ENCODE assay signal across 9 mouse cellular contexts in genomic region chr3:86796716-86797115, GRCm38 (mm10).
DNase-seq lines count a peak whose midpoint lies in the region; ATAC-seq lines count a peak whose summit lies in the region.
"Had no signal": no experiment of that assay in that cellular context is flagged by ENCODE, and none has a peak within 500 bp of the region (broad histone marks: within the 10 kb centered on the region; RNA-seq: fewer than 3 reads in every experiment).

No protein-coding gene starts in this region.

- H3K4me1 ChIP-seq in forebrain, embryonic 14.5 days (ENCODE audit: control insufficient read depth, insufficient read depth, low read length) = no peaks in the 10 kb centered on the region
- no peaks in the 10 kb centered on the region for H3K4me1 ChIP-seq in forebrain, embryonic 15.5 days
- H3K4me1 ChIP-seq in embryonic facial prominence, embryonic 10.5 days = peaks cover 8% of the 10 kb centered on the region; the same call in 1 of the 2 replicates

- H3K4me3 ChIP-seq in forebrain, embryonic 14.5 days (ENCODE audit: low read depth, low read length) = no peak overlapping the region
- H3K4me3 ChIP-seq in forebrain, embryonic 15.5 days = no peak overlapping the region
- no peak overlapping the region for H3K4me3 ChIP-seq in embryonic facial prominence, embryonic 10.5 days
- H3K4me3 ChIP-seq: lung, embryonic 15.5 days had no signal

- DNase-seq in forebrain, embryonic 14.5 days (ENCODE audit: low spot score) = peak; percentile 34
- peak; percentile 6 for DNase-seq in lung, postnatal 14 days
- no peak for DNase-seq in lung, postnatal 25 days (ENCODE audit: low spot score)
- peak; percentile 53 for DNase-seq in embryonic facial prominence, embryonic 10.5 days (ENCODE audit: low spot score)
- peak; percentile 19 for DNase-seq in naive thymus-derived CD4-positive, alpha-beta T cell, adult 2 months (ENCODE audit: low read depth)
- DNase-seq in adrenal gland, postnatal 14 days = no peak
- DNase-seq in ovary, adult 18-20 months (ENCODE audit: low spot score) = no peak

- WGBS in forebrain, embryonic 14.5 days = 55% methylated on average over 6 of the region's 6 CpGs
- 48% methylated on average over 6 of the region's 6 CpGs for WGBS in forebrain, embryonic 15.5 days
- 34% methylated on average over 6 of the region's 6 CpGs for WGBS in embryonic facial prominence, embryonic 10.5 days

- no peak overlapping the region for H3K27ac ChIP-seq in forebrain, embryonic 14.5 days (ENCODE audit: low read depth, low read length)
- no peak overlapping the region for H3K27ac ChIP-seq in forebrain, embryonic 15.5 days (replicated peaks)
- H3K27ac ChIP-seq in embryonic facial prominence, embryonic 10.5 days (replicated peaks) = no peak overlapping the region
- H3K27ac ChIP-seq: lung, embryonic 15.5 days had no signal

- no peaks in the 10 kb centered on the region for H3K27me3 ChIP-seq in forebrain, embryonic 14.5 days (replicated peaks; ENCODE audit: control insufficient read depth, insufficient read depth, low read length)
- H3K27me3 ChIP-seq in forebrain, embryonic 15.5 days = no peaks in the 10 kb centered on the region
- H3K27me3 ChIP-seq in embryonic facial prominence, embryonic 10.5 days (replicated peaks; ENCODE audit: low read depth, poor library complexity, severe bottlenecking) = no peaks in the 10 kb centered on the region
- H3K27me3 ChIP-seq: lung, embryonic 15.5 days had no signal

- no peak overlapping the region for H3K9ac ChIP-seq in forebrain, embryonic 14.5 days (ENCODE audit: low read length)
- no peak overlapping the region for H3K9ac ChIP-seq in forebrain, embryonic 15.5 days (replicated peaks)
- H3K9ac ChIP-seq: lung, embryonic 15.5 days had no signal

- ATAC-seq in forebrain, embryonic 14.5 days = no peak
- ATAC-seq in forebrain, embryonic 15.5 days (replicated peaks) = no peak

- peaks cover 70% of the 10 kb centered on the region for H3K36me3 ChIP-seq in forebrain, embryonic 14.5 days (ENCODE audit: control insufficient read depth, insufficient read depth, low read length)
- peaks cover 51% of the 10 kb centered on the region for H3K36me3 ChIP-seq in forebrain, embryonic 15.5 days
- peaks cover 27% of the 10 kb centered on the region; the same call in 1 of the 2 replicates for H3K36me3 ChIP-seq in embryonic facial prominence, embryonic 10.5 days (replicated peaks)
- H3K36me3 ChIP-seq: lung, embryonic 15.5 days had no signal

- H3K9me3 ChIP-seq in forebrain, embryonic 14.5 days (replicated peaks; ENCODE audit: control insufficient read depth, low read length) = no peaks in the 10 kb centered on the region
- H3K9me3 ChIP-seq in forebrain, embryonic 15.5 days = no peaks in the 10 kb centered on the region
- no peaks in the 10 kb centered on the region for H3K9me3 ChIP-seq in embryonic facial prominence, embryonic 10.5 days
- H3K9me3 ChIP-seq: lung, embryonic 15.5 days had no signal

- no peak overlapping the region for H3K4me2 ChIP-seq in forebrain, embryonic 14.5 days (ENCODE audit: low read length)
- H3K4me2 ChIP-seq in forebrain, embryonic 15.5 days (replicated peaks) = no peak overlapping the region
- H3K4me2 ChIP-seq: lung, embryonic 15.5 days had no signal

Comparison
In these comparisons a context has a peak if more than half of its experiments do, and no peak if none do; other contexts are left out.
1. DNase-seq: peak in forebrain, embryonic 14.5 days (single experiment), lung, postnatal 14 days (single experiment), embryonic facial prominence, embryonic 10.5 days (single experiment) and naive thymus-derived CD4-positive, alpha-beta T cell, adult 2 months (single experiment); none in lung, postnatal 25 days (single experiment), adrenal gland, postnatal 14 days (single experiment) and ovary, adult 18-20 months (single experiment).